Mouse (Mus musculus) lung, postnatal 14 days (tissue): Measurements from ENCODE around the gene Olfr104-ps.

Experiments
- DNase-seq: peaks from one replicate; pipeline ENCODE4 v3.0.0; 2021

Olfr104-ps gene

GRCm38 (mm10) chr17:37359282-37359681, at the start of gene Olfr104-ps:
Olfr104-ps (plus strand) TSS chr17:37359582.
- no peak for DNase-seq

DNA sequence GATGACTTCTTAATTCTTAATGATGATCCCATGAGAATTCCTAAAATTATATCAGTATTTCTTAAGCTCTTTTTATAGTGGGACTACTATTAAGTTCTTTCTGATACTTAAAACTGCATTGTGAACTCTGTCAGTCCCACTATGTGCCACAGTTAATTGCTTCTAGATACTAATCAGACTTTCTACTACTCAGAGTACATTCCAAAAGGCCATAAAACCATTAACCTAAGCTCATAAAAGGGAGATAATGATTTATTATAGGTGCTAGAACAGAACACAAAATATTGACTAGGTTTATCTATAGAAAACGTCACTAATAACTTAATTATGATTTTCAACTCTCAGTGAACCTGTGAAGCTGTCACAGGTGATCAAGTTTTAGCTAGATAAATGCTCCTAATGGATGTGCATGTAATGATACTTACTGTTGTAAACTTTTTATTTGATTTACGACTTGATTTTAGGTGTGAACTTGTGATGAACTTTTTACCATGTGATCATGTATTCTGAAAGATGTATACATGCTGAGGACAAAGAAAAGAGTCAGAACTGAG, 49.2 kb upstream of the Olfr104-ps start:
- DNase-seq = no peak

DNA sequence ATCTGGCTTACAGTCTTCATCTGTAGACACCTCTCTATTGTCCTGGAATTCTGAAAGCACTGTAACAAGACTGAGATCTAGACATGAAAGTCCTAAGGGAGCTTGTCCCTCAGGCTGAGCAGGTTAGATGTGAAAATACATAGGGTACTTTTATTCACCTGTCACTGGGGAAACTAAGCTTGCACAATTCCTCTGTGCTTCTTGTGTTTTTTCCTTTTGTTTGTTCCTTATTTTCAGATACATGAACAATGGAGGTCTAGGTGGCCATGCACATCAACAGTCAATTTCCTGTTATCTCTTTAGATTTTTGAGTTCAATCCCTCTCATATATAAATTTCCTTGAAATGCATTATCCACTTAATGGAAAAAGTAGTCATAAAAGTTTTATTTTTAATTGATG, 42.4 kb upstream of the Olfr104-ps start, which contains the start of gene Olfr102:
TSS of gene Olfr102 (minus strand) at position 101 of the 400 bp plus-strand sequence.
- no peak for DNase-seq

DNA sequence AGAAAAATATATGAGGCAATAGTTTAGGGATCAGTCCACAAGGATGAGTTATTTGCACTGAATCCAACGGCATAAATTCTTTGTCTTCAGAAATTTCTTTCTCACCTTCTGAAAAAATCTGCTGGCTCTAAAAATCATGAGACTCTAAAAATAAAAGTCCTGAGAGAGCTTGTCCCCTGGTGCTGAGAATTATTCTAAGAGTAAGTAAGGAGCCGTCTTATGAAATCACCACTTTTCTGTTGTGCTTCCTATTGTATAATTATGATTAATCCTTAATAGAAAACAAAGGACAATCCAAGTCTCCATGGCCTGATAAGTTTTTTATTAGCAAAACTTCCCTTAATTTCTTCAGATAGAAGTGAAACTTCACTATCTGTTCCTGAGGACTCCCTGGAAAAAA, 19.8 kb upstream of the Olfr104-ps start, which contains the start of gene Olfr103:
TSS of gene Olfr103 (minus strand) at position 101 of the 400 bp plus-strand sequence.
- DNase-seq = no peak

DNA sequence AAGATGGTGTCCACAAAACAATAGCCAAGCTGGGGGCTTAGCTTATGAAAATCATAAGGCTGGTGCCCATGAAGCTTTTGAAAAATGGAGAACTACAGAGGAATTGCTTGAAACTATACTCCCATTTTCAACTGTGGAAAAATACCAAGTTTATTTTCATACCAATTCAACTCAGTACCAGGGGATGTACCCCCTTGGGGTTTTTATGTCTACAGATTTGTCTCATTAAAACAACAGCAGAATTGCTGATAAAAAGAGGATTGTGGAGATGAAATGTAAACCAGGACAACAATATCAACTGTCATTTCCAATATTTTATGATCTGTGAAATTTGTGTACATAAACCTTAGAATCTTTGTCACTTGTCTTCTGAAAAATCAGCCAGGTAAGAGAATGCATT, 19.4 kb downstream of the Olfr104-ps start, which contains the start of gene Olfr105-ps:
TSS of gene Olfr105-ps (plus strand) at position 301 of the 400 bp plus-strand sequence.
- no peak for DNase-seq

DNA sequence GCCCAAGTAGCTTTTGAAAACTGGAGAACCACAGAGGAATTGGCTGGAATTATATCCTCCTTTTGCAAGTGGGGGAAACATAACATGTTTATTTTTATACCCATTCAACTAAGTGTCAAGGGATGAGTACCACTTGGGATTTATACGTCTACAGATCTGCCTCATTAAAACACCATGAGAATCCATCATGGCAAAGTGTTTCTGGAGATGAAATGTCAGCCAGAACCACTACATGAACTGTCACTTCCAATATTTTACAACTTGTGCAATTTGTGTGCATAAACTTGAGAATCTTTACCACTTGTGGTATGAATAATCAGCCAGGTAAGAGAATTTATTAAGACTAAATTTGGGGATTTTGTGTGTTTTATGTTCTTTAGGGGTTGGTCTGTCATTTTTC, 30.7 kb downstream of the Olfr104-ps start, which contains the start of gene Olfr106-ps:
TSS of gene Olfr106-ps (plus strand) at position 301 of the 400 bp plus-strand sequence.
- no peak for DNase-seq

- DNase-seq = no peak
Observed at GRCm38 (mm10) chr17:37398926-37399325, 39.5 kb downstream of the Olfr104-ps start, which contains the start of gene Olfr107. Olfr107 (plus strand) TSS chr17:37399226.

DNA sequence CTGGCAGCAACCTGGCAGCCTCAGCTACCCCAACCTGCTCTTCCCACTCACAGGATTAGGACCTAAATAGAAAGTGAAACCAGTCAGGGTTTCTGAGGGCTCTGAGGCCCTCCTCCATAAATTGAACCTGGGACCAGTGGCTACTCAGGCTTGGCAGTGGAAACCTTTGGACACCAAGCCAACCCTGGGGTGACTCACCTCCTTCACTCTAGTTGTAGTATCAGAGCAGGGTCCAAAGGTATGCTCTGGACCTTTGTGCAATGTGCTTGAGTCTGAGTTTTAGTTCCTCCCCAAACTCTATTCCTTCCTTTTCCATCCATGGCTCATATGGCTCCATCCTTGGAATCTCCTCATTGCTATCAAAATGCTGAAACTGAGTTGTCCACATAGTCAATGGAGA, 54.0 kb downstream of the Olfr104-ps start:
- DNase-seq = no peak
